Mouse (Mus musculus) kidney, postnatal 0 days (tissue): ENCODE results near the gene Cdhr3. TPM values are rescaled to one million over a fixed set of nuclear protein-coding genes. Genes with fewer than 3 reads are reported as not detected.

Experiments used
- ATAC-seq: fragments of 200-750 bp; cut with Nextera tagmentation; replicated peaks from 2 replicates; pipeline ENCODE4 v1.8.0; 2017; ENCODE audit warnings: low read depth, moderate number of reproducible peaks, moderate TSS enrichment, moderate library complexity; ENCODE audit not compliant: low FRiP score
- DNase-seq: peaks from one replicate; pipeline ENCODE4 v3.0.0-alpha.2; 2016; ENCODE audit warnings: low spot score
- H3K27ac ChIP-seq: fragments of 300-500 bp; sonication (generic); 2 replicates; pipeline ENCODE4 v1.5.1; 2014; ENCODE audit warnings: mild to moderate bottlenecking
- H3K27me3 ChIP-seq: fragments of 300-500 bp; sonication (generic); 2 replicates; pipeline ENCODE4 v1.6.1; 2014; ENCODE audit warnings: low read length, mixed read lengths; ENCODE audit not compliant: insufficient read depth
- H3K36me3 ChIP-seq: fragments of 300-500 bp; sonication (generic); 2 replicates; pipeline ENCODE4 v1.6.1; 2014; ENCODE audit warnings: low read length, mixed read lengths; ENCODE audit not compliant: insufficient read depth
- H3K4me1 ChIP-seq: fragments of 300-500 bp; sonication (generic); replicated peaks from 2 replicates; pipeline ENCODE4 v1.6.1; 2014; ENCODE audit warnings: antibody characterized with exemption, low read length, mixed read lengths; ENCODE audit not compliant: insufficient read depth
- H3K4me2 ChIP-seq: fragments of 300-500 bp; sonication (generic); 2 replicates; pipeline ENCODE4 v1.6.1; 2014; ENCODE audit warnings: mild to moderate bottlenecking, low read length, moderate library complexity, mixed read lengths
- H3K4me3 ChIP-seq: fragments of 300-500 bp; sonication (generic); replicated peaks from 2 replicates; pipeline ENCODE4 v1.5.1; 2014; ENCODE audit warnings: low read depth, low read length
- H3K9ac ChIP-seq: fragments of 300-500 bp; sonication (generic); 2 replicates; pipeline ENCODE4 v1.6.1; 2014; ENCODE audit warnings: low read depth, low read length
- H3K9me3 ChIP-seq: fragments of 300-500 bp; sonication (generic); replicated peaks from 2 replicates; pipeline ENCODE4 v1.6.1; 2016; ENCODE audit warnings: low read length, inconsistent platforms, mixed read lengths
- CTCF ChIP-seq: IDR thresholded peaks from 2 replicates; pipeline ENCODE4 v1.5.1; 2016; ENCODE audit warnings: antibody characterized with exemption, low read depth, mild to moderate bottlenecking, moderate library complexity
- WGBS: fragments of 180-500 bp; shearing (Covaris S2); extraction: QIAGEN DNeasy Blood & Tissue Kit; methylation state at CpG from one replicate; pipeline ENCODE4 v1.1.7; 2014; 5-methylcytosine and 5-hydroxymethylcytosine counted together
- polyA plus RNA-seq: library from polyadenylated mRNA; unstranded; fragments of >200 nt; fragmentation: Nextera tagmentation; extraction: Ambion mirVana; gene quantifications from 2 replicates; pipeline ENCODE4 v1.2.1, GENCODE M21; 2015

The Cdhr3 gene
- polyA plus RNA-seq, 1 experiment from 2014 or later: not detected

DNA sequence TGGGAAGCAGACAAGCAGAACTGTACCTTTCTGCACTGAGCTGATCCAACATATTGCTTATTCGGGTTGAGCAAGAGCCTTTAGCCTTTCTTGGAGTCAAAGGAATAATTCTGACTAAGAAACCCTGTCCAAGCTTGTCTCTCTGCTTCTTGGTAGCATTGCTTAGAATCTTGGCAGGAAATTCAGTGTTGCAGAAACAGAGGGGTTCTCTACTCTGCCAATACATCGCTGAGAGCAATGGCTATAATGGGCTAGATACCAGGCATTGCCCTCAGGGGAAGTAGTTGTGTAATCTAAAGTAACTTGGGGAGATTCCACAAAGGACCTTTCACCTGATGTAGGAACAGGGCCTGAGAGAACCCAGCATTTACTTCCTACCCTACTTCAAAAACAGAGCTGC lies 62.1 kb downstream of the Cdhr3 start:
- 82% methylated on average over 2 of the region's 2 CpGs for WGBS
- no peak for ATAC-seq

DNA sequence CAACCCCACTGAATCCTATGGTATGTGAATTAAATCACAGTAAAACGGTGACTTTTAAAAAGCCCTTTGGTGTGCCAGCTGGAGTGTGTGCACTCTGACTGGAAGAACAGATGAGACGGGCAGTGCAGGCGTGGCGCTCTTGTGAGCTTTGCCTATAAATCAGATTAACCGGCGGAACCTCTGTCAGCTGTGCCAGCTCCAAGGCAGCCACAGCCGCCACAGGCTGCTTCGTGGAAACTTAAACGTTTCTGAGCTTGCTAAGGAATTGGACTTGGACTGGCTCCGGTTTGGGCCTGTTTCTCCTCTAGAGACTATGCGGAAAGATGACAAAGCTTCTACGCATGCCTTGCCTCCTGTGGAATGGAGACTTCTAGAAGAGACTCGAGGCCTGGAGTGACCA lies 62.6 kb downstream of the Cdhr3 start:
- no peak for TF ChIP-seq CTCF

More for the DNA sequence above, 62.1 kb downstream of the Cdhr3 start:
- Histone ChIP-seq H3K27me3 (no peaks in the 10 kb centered on the region), H3K9me3 (no peaks in the 10 kb centered on the region), H3K27ac (no peak overlapping the region), H3K4me2 (no peak overlapping the region), H3K9ac (no peak overlapping the region), H3K36me3 (no peaks in the 10 kb centered on the region), H3K4me1 (peaks cover 11% of the 10 kb centered on the region; the same call in 1 of the 2 replicates), H3K4me3 (no peak overlapping the region)
- no peak for DNase-seq
- TF ChIP-seq CTCF: no peak

DNA sequence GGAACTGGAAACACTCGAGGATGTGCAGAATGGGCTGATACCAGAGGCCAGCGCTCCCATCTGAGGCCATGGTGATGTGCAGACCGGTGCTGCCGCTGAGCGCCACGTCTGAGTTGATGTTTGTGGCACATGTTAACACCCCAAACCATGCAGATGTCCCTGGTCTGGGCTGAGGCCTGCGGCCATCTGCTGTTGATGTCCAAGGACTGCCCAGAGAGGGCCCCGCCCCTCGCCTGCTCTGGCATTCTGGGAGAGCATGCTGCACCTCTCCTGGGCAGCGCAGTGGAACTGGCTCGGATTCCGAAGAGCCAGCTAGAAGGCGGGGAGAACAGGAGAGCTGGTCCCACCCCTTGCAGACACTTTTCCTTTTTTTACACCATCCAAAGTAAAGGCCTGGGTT lies 64.0 kb downstream of the Cdhr3 start:
- 47% methylated on average over 13 of the region's 13 CpGs for WGBS
- H3K36me3 ChIP-seq: no peaks in the 10 kb centered on the region
- no peak overlapping the region for H3K9ac ChIP-seq
- H3K27me3 ChIP-seq: no peaks in the 10 kb centered on the region
- no peak for TF ChIP-seq CTCF
- DNase-seq (no peak), ATAC-seq (0 out of 2 replicates have a peak, but pooled peaks have one; percentile 37)
- H3K4me1 ChIP-seq: no peaks in the 10 kb centered on the region
- H3K27ac ChIP-seq: no peak overlapping the region
- H3K9me3 ChIP-seq: no peaks in the 10 kb centered on the region
- H3K4me2 ChIP-seq: no peak overlapping the region
- H3K4me3 ChIP-seq: no peak overlapping the region

More for the DNA sequence above, 62.6 kb downstream of the Cdhr3 start:
- H3K27ac ChIP-seq: no peak overlapping the region
- peak; percentile 41; the same call in 1 of the 2 replicates for ATAC-seq
- H3K9ac ChIP-seq: no peak overlapping the region
- no peaks in the 10 kb centered on the region for H3K27me3 ChIP-seq
- H3K4me3 ChIP-seq: no peak overlapping the region
- DNase-seq: peak; percentile 64
- 40% methylated on average over 13 of the region's 13 CpGs for WGBS
- no peaks in the 10 kb centered on the region for H3K36me3 ChIP-seq
- no peaks in the 10 kb centered on the region for H3K9me3 ChIP-seq
- H3K4me2 ChIP-seq: no peak overlapping the region
- H3K4me1 ChIP-seq: 0 out of 2 replicates have a peak, but pooled peaks cover 8% of the 10 kb centered on the region

DNA sequence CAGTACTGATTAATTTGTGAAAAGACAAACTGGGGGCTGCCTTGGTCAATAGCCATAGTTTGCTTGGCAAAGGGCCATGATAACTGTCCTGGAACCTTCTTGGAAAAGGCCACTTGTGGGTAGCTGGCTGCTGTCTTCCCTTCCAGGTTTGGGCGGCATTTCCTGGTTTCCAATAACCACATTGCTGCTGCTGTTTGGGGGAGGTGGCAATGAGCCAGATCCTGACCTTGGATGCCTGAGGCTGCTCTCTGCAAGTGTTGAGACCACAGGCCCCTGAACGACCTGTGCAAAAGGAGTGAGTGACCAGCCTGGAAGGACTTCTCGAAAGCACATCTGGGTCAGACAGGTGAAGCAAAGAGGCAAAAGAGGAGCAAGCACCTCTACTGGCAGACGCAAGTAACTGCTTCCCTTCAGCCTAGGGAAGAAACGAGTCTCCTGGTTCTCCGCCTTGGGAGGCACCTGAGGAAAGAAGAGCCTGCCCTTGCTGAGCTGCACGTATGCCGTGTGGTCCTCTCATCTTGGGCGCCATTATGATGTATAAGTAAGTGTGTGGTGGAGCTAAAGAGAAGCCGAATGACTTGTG lies 64.5 kb downstream of the Cdhr3 start:
- no peak overlapping the region for H3K4me2 ChIP-seq
- H3K9ac ChIP-seq: no peak overlapping the region
- H3K4me3 ChIP-seq: no peak overlapping the region
- no peaks in the 10 kb centered on the region for H3K27me3 ChIP-seq
- H3K9me3 ChIP-seq: no peaks in the 10 kb centered on the region
- no peaks in the 10 kb centered on the region for H3K36me3 ChIP-seq
- peak; percentile 44; the same call in 1 of the 2 replicates for TF ChIP-seq CTCF
- 50% methylated on average over 10 of the region's 10 CpGs for WGBS
- no peak overlapping the region for H3K27ac ChIP-seq
- DNase-seq: no peak
- ATAC-seq: no peak
- no peaks in the 10 kb centered on the region for H3K4me1 ChIP-seq

DNA sequence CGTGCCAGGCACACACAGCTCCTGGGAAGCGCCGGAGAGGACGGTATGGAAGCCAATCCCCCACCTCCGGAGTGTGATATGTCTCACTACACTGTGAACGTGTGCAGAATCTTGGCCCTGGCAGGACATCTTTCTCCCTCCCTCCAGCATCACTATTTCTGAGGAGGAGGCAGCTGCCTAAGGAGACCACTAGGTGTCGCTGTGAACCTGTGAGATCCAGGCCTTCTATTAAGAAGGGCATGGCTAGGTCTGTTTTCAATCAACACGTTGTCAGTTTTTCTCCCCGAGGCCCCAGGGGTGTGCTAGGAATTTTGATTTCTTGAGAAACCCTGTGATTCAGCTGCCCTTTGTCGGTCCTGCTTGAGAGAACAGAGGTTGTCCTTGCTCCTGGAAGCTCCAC lies 65.6 kb downstream of the Cdhr3 start:
- H3K36me3 ChIP-seq: no peaks in the 10 kb centered on the region
- H3K9me3 ChIP-seq: no peaks in the 10 kb centered on the region
- no peaks in the 10 kb centered on the region for H3K4me1 ChIP-seq
- WGBS: 1% methylated on average over 10 of the region's 10 CpGs
- ATAC-seq (peak; percentile 47), DNase-seq (peak; percentile 95)
- no peak overlapping the region for H3K27ac ChIP-seq
- H3K4me2 ChIP-seq: no peak overlapping the region
- no peaks in the 10 kb centered on the region for H3K27me3 ChIP-seq
- peak; percentile 97 for TF ChIP-seq CTCF
- no peak overlapping the region for H3K9ac ChIP-seq
- H3K4me3 ChIP-seq: no peak overlapping the region

DNA sequence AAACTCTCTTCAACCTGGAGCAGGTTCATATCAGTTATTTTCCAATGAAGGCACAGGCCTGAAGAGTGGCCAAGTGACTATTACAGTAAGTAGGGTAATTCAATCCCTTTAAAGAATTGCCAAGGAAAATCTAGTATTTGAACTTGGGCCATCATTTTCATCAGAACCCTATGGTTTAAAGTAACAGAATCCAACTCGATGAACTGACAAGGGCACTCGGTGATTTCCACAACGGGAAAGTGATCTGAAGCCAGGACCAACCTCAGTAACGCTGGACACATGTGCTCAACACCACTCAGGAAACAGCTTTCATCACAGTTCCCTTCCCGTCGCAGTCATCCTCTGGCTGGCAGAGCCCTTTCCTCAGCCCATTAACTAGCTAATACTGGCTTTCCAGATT lies 68.2 kb downstream of the Cdhr3 start:
- Histone ChIP-seq H3K9me3 (no peaks in the 10 kb centered on the region), H3K4me1 (no peaks in the 10 kb centered on the region), H3K36me3 (no peaks in the 10 kb centered on the region), H3K27ac (no peak overlapping the region), H3K27me3 (no peaks in the 10 kb centered on the region), H3K9ac (no peak overlapping the region), H3K4me3 (no peak overlapping the region), H3K4me2 (no peak overlapping the region)
- DNase-seq (no peak), ATAC-seq (no peak)
- TF ChIP-seq CTCF: no peak
- 51% methylated on average over 6 of the region's 6 CpGs for WGBS

DNA sequence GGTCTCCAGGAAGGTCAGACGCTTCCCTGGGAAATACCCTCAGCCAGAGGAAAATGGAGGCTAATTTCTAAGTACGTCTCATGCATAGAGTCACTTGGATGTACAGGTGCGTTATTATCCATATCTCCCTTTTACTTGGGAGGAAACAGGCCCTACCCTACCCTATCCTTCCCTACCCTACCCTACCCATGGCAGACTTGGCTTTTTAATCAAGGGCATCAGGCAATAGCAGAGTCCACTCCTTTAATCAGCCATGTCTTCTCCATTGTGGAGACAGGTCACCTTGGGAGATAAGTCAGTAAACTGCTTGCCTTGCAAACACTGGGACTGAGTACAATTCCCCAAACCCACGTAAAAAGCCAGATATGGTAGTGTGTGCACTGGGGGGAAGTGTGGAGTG lies 70.9 kb downstream of the Cdhr3 start:
- Histone ChIP-seq H3K36me3 (no peaks in the 10 kb centered on the region), H3K27ac (no peak overlapping the region), H3K4me1 (no peaks in the 10 kb centered on the region), H3K9ac (no peak overlapping the region), H3K4me3 (no peak overlapping the region), H3K27me3 (no peaks in the 10 kb centered on the region), H3K9me3 (no peaks in the 10 kb centered on the region), H3K4me2 (no peak overlapping the region)
- WGBS: 92% methylated on average over 4 of the region's 4 CpGs
- DNase-seq (no peak), ATAC-seq (no peak)
- no peak for TF ChIP-seq CTCF
